Comparison of ENCODE assay signal across 9 mouse cellular contexts in the genomic region with DNA sequence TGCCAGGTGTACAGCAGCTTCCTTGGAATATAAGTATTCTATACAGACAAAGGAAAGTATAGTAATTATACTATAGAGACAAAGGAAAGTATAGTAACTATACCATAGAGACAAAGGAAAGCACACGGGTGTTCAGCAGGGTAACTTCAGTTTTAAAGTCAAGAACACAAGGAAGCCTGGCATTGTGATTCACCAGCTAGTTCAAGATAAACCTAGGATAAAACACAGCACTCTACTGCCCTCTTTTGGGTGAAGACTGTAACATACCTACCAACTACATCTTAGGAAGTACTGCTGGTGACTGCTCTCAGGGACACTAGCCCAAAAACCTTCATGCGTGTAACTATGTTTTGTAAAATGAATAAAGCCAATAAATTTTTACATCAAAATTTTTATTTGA. TPM values are rescaled to one million over a fixed set of nuclear protein-coding genes. Genes with fewer than 3 reads are reported as not detected.
DNase-seq lines count a peak whose midpoint lies in the region; ATAC-seq lines count a peak whose summit lies in the region.
"Had no signal": no experiment of that assay in that cellular context is flagged by ENCODE, and none has a peak within 500 bp of the region (broad histone marks: within the 10 kb centered on the region; RNA-seq: fewer than 3 reads in every experiment).

No protein-coding gene starts in this region.

- H3K27me3 ChIP-seq in embryonic facial prominence, embryonic 10.5 days (replicated peaks; ENCODE audit: low read depth, poor library complexity, severe bottlenecking), result no peaks in the 10 kb centered on the region
- H3K27me3 ChIP-seq in hindbrain, embryonic 16.5 days (replicated peaks; ENCODE audit: control insufficient read depth, insufficient read depth, low read length), result no peaks in the 10 kb centered on the region
- H3K27me3 ChIP-seq in limb, embryonic 13.5 days, result no peaks in the 10 kb centered on the region

- H3K27ac ChIP-seq in embryonic facial prominence, embryonic 10.5 days (replicated peaks), result no peak overlapping the region
- no peak overlapping the region for H3K27ac ChIP-seq in hindbrain, embryonic 16.5 days (ENCODE audit: low read depth, low read length)
- H3K27ac ChIP-seq in limb, embryonic 13.5 days, result no peak overlapping the region

- H3K4me1 ChIP-seq in embryonic facial prominence, embryonic 10.5 days, result no peaks in the 10 kb centered on the region
- no peaks in the 10 kb centered on the region for H3K4me1 ChIP-seq in hindbrain, embryonic 16.5 days (ENCODE audit: control insufficient read depth, insufficient read depth, low read depth, low read length)
- H3K4me1 ChIP-seq in limb, embryonic 13.5 days, result no peaks in the 10 kb centered on the region

- peak; percentile 81 for ATAC-seq in hindbrain, embryonic 16.5 days
- ATAC-seq in limb, embryonic 13.5 days (ENCODE audit: low FRiP score, low read depth), result peak; percentile 66; the same call in 1 of the 2 replicates
- peak; percentile 68 for ATAC-seq in neutrophil, adult 5-6 weeks (ENCODE audit: extremely low read depth, insufficient number of reproducible peaks, low FRiP score, poor library complexity, severe bottlenecking)

- peaks cover 34% of the 10 kb centered on the region for H3K36me3 ChIP-seq in embryonic facial prominence, embryonic 10.5 days (replicated peaks)
- H3K36me3 ChIP-seq in hindbrain, embryonic 16.5 days (ENCODE audit: control insufficient read depth, insufficient read depth, low read length), result peaks cover 19% of the 10 kb centered on the region
- H3K36me3 ChIP-seq in limb, embryonic 13.5 days, result peaks cover 37% of the 10 kb centered on the region

- DNase-seq in adrenal gland, postnatal 10 days, result peak; percentile 48
- DNase-seq in adrenal gland, postnatal 4 days (ENCODE audit: low spot score in 2 of 2), result no peak
- peak; percentile 50 for DNase-seq in thymus, postnatal 14 days
- no peak for DNase-seq in thymus, postnatal 36 days
- peak; percentile 13 for DNase-seq in embryonic facial prominence, embryonic 10.5 days (ENCODE audit: low spot score)

- no peak overlapping the region for H3K4me3 ChIP-seq in embryonic facial prominence, embryonic 10.5 days
- H3K4me3 ChIP-seq in hindbrain, embryonic 16.5 days (ENCODE audit: low read length), result no peak overlapping the region
- H3K4me3 ChIP-seq in limb, embryonic 13.5 days, result no peak overlapping the region

- 32% methylated on average over 2 of the region's 2 CpGs for WGBS in embryonic facial prominence, embryonic 10.5 days
- 24% methylated on average over 2 of the region's 2 CpGs for WGBS in hindbrain, embryonic 16.5 days
- WGBS in limb, embryonic 13.5 days, result 21% methylated on average over 2 of the region's 2 CpGs

- no peaks in the 10 kb centered on the region for H3K9me3 ChIP-seq in embryonic facial prominence, embryonic 10.5 days
- no peaks in the 10 kb centered on the region for H3K9me3 ChIP-seq in hindbrain, embryonic 16.5 days (ENCODE audit: control insufficient read depth, low read length)
- H3K9me3 ChIP-seq in limb, embryonic 13.5 days, result no peaks in the 10 kb centered on the region

- no peak overlapping the region for H3K4me2 ChIP-seq in hindbrain, embryonic 16.5 days (ENCODE audit: low read length)
- no peak overlapping the region for H3K4me2 ChIP-seq in limb, embryonic 13.5 days (replicated peaks)

- H3K9ac ChIP-seq in hindbrain, embryonic 16.5 days (ENCODE audit: low read depth, low read length), result no peak overlapping the region
- H3K9ac ChIP-seq in limb, embryonic 13.5 days, result no peak overlapping the region

RNA-seq across cellular contexts. Expression of a gene that starts 14.9 kb away (rescaled TPM):
- 10 to 100 TPM; 11.0 to 12.4 TPM for total RNA-seq in adrenal gland, postnatal 10 days (2021)
- 10 to 100 TPM; 19.1 to 19.4 TPM for total RNA-seq in adrenal gland, postnatal 4 days (2021)
- polyA plus RNA-seq in embryonic facial prominence, embryonic 10.5 days (2016; fragmentation: Nextera tagmentation; extraction: Ambion mirVana), result 10.6 and 11.0 TPM in 2 replicates
- 8.1 and 9.3 TPM in 2 replicates for polyA plus RNA-seq in hindbrain, embryonic 16.5 days (2015; fragmentation: Nextera tagmentation; extraction: Ambion mirVana)
- 11.9 TPM in 2 replicates for polyA plus RNA-seq in limb, embryonic 13.5 days (2015; fragmentation: Nextera tagmentation; extraction: Ambion mirVana)
- total RNA-seq in neutrophil, adult 5-6 weeks (2017), result 13.4 and 18.9 TPM in 2 replicates

RNA-seq across cellular contexts. Expression of a gene that starts 15.3 kb away (rescaled TPM):
- total RNA-seq in adrenal gland, postnatal 10 days (2021), result 10 to 100 TPM; 17.2 to 26.9 TPM
- 10 to 100 TPM; 39.8 to 41.4 TPM for total RNA-seq in adrenal gland, postnatal 4 days (2021)
- polyA plus RNA-seq in embryonic facial prominence, embryonic 10.5 days (2016; fragmentation: Nextera tagmentation; extraction: Ambion mirVana), result 23.5 and 24.7 TPM in 2 replicates
- polyA plus RNA-seq in hindbrain, embryonic 16.5 days (2015; fragmentation: Nextera tagmentation; extraction: Ambion mirVana), result 13.5 and 16.1 TPM in 2 replicates
- 22.1 and 22.9 TPM in 2 replicates for polyA plus RNA-seq in limb, embryonic 13.5 days (2015; fragmentation: Nextera tagmentation; extraction: Ambion mirVana)
- 12.6 and 15.2 TPM in 2 replicates for total RNA-seq in neutrophil, adult 5-6 weeks (2017)

RNA-seq across cellular contexts. Expression of a gene that starts 40.2 kb away (rescaled TPM):
- total RNA-seq in adrenal gland, postnatal 10 days (2021), result not detected
- total RNA-seq in adrenal gland, postnatal 4 days (2021), result not detected
- polyA plus RNA-seq in embryonic facial prominence, embryonic 10.5 days (2016; fragmentation: Nextera tagmentation; extraction: Ambion mirVana), result 0.08 TPM in 1 of 2 replicates, not detected in the other
- 0.09 TPM in 1 of 2 replicates, not detected in the other for polyA plus RNA-seq in hindbrain, embryonic 16.5 days (2015; fragmentation: Nextera tagmentation; extraction: Ambion mirVana)
- 0.15 and 0.20 TPM in 2 replicates for polyA plus RNA-seq in limb, embryonic 13.5 days (2015; fragmentation: Nextera tagmentation; extraction: Ambion mirVana)
- 0.58 and 2.0 TPM in 2 replicates for total RNA-seq in neutrophil, adult 5-6 weeks (2017)
- polyA plus RNA-seq: stomach, embryonic 14.5 days had no signal

Comparison
In these comparisons a context has a peak if more than half of its experiments do, and no peak if none do; other contexts are left out.
1. DNase-seq: peak in adrenal gland, postnatal 10 days (single experiment), thymus, postnatal 14 days (single experiment) and embryonic facial prominence, embryonic 10.5 days (single experiment); none in adrenal gland, postnatal 4 days (0 of 2) and thymus, postnatal 36 days (0 of 2).
2. Peak in every context shown above with its lines, with median percentiles within 50 percentile points of each other: ATAC-seq.